In genomic region chr8:89785011-89785410, GRCm38 (mm10) we compare ENCODE assay signal across 8 mouse cellular contexts.
A peak's percentile ranks its signal among the peaks of the same experiment; 100 is the strongest.
DNase-seq lines count a peak whose midpoint lies in the region; ATAC-seq and TF ChIP-seq lines count a peak whose summit lies in the region.
"Had no signal": no experiment of that assay in that cellular context is flagged by ENCODE, and none has a peak within 500 bp of the region (broad histone marks: within the 10 kb centered on the region; RNA-seq: fewer than 3 reads in every experiment).

No protein-coding gene starts in this region.

- TF ChIP-seq EP300 in MEL (IDR thresholded peaks at IDR 0.05; ENCODE audit: low read depth in 1 of 2, low read length in 2 of 2) = no peak
- no peak for TF ChIP-seq EP300 in lung, postnatal 0 days (IDR thresholded peaks at IDR 0.05)

- no peaks in the 10 kb centered on the region for H3K4me1 ChIP-seq in MEL (ENCODE audit: control insufficient read depth in 1 of 2, insufficient read depth in 2 of 2, low read length in 2 of 2)
- no peaks in the 10 kb centered on the region for H3K4me1 ChIP-seq in embryonic facial prominence, embryonic 14.5 days (ENCODE audit: control insufficient read depth, insufficient read depth, low read length)
- no peaks in the 10 kb centered on the region for H3K4me1 ChIP-seq in lung, postnatal 0 days (ENCODE audit: insufficient read depth, low read depth, low read length)
- H3K4me1 ChIP-seq: liver, embryonic 15.5 days had no signal

- intact Hi-C loops in heart, postnatal 14 days (cut with DNase I) = loop anchor here (5.0 to 10.0 kb wide), 3 partner anchors 840 to 1028 kb away; no protein-coding TSS in a partner anchor

- H3K9ac ChIP-seq in MEL (ENCODE audit: control insufficient read depth, low read depth, low read length, poor library complexity, severe bottlenecking) = no peak overlapping the region
- H3K9ac ChIP-seq in embryonic facial prominence, embryonic 14.5 days (ENCODE audit: low read depth, low read length) = no peak overlapping the region
- no peak overlapping the region for H3K9ac ChIP-seq in lung, postnatal 0 days (replicated peaks; ENCODE audit: low read depth)
- H3K9ac ChIP-seq: liver, embryonic 15.5 days had no signal

- WGBS in embryonic facial prominence, embryonic 14.5 days = 16% methylated on average over 7 of the region's 7 CpGs
- 17% methylated on average over 7 of the region's 7 CpGs for WGBS in lung, postnatal 0 days

- peak; percentile 62; the same call in 1 of the 2 replicates for ATAC-seq in embryonic facial prominence, embryonic 14.5 days (ENCODE audit: low read depth)
- ATAC-seq in lung, postnatal 0 days = no peak; the same call in 1 of the 2 replicates

- no peak overlapping the region for H3K4me3 ChIP-seq in MEL (ENCODE audit: control insufficient read depth in 1 of 2, insufficient read depth in 1 of 2, low read depth in 2 of 2, low read length in 2 of 2)
- H3K4me3 ChIP-seq in embryonic facial prominence, embryonic 14.5 days (ENCODE audit: low read depth, low read length) = no peak overlapping the region
- no peak overlapping the region for H3K4me3 ChIP-seq in lung, postnatal 0 days (ENCODE audit: low read depth, low read length)
- H3K4me3 ChIP-seq: liver, embryonic 15.5 days had no signal

- no peak overlapping the region for H3K4me2 ChIP-seq in embryonic facial prominence, embryonic 14.5 days (ENCODE audit: low read depth, low read length)
- no peak overlapping the region for H3K4me2 ChIP-seq in lung, postnatal 0 days (replicated peaks; ENCODE audit: low read depth, low read length)
- H3K4me2 ChIP-seq: liver, embryonic 15.5 days had no signal

- TF ChIP-seq RAD21 in MEL (IDR thresholded peaks at IDR 0.05; ENCODE audit: low read depth, low read length) = peak; percentile 83

- no peak for TF ChIP-seq POLR2A in MEL (IDR thresholded peaks at IDR 0.05; ENCODE audit: control insufficient read depth in 1 of 2, insufficient read depth in 1 of 2, low read depth in 1 of 2, low read length in 2 of 2, poor library complexity in 1 of 2)

- H3K27ac ChIP-seq in MEL (ENCODE audit: control insufficient read depth, low read depth, low read length) = no peak overlapping the region
- H3K27ac ChIP-seq in embryonic facial prominence, embryonic 14.5 days (replicated peaks; ENCODE audit: low read depth, low read length) = no peak overlapping the region
- no peak overlapping the region for H3K27ac ChIP-seq in lung, postnatal 0 days (ENCODE audit: low read length)
- H3K27ac ChIP-seq: liver, embryonic 15.5 days had no signal

- DNase-seq in MEL (ENCODE audit: low read depth, low spot score) = peak; percentile 54
- peak; percentile 67 for DNase-seq in adrenal gland, postnatal 14 days
- peak; percentile 66 for DNase-seq in embryonic facial prominence, embryonic 14.5 days (ENCODE audit: low spot score)
- DNase-seq in heart, postnatal 14 days = peak; percentile 57 to 76
- DNase-seq in layer of hippocampus, adult 9-10 months (ENCODE audit: low spot score) = peak; percentile 88
- DNase-seq in lung, postnatal 0 days (ENCODE audit: low spot score) = peak; percentile 74
- peak; percentile 80 for DNase-seq in right cerebral cortex, postnatal 14 days

- peak; percentile 65 to 72 (median 68) for TF ChIP-seq CTCF in MEL (IDR thresholded peaks at IDR 0.05 in 2 of 3, conservative IDR thresholded peaks at IDR 0.05 in 1 of 3; ENCODE audit: control insufficient read depth in 1 of 3, insufficient read depth in 1 of 3, low read depth in 2 of 3, low read length in 3 of 3, poor library complexity in 1 of 3, severe bottlenecking in 1 of 3)
- peak; percentile 90 for TF ChIP-seq CTCF in lung, postnatal 0 days (IDR thresholded peaks at IDR 0.05)

- no peaks in the 10 kb centered on the region for H3K27me3 ChIP-seq in MEL (ENCODE audit: control insufficient read depth in 1 of 2, insufficient read depth in 2 of 2, low read length in 2 of 2)
- H3K27me3 ChIP-seq in embryonic facial prominence, embryonic 14.5 days (replicated peaks; ENCODE audit: control insufficient read depth, insufficient read depth, low read length) = peaks cover 16% of the 10 kb centered on the region
- H3K27me3 ChIP-seq in lung, postnatal 0 days (replicated peaks; ENCODE audit: insufficient read depth, low read length) = no peaks in the 10 kb centered on the region
- H3K27me3 ChIP-seq: liver, embryonic 15.5 days had no signal

- H3K36me3 ChIP-seq in MEL (ENCODE audit: control insufficient read depth in 1 of 2, insufficient read depth in 2 of 2, low read length in 2 of 2) = no peaks in the 10 kb centered on the region
- no peaks in the 10 kb centered on the region for H3K36me3 ChIP-seq in embryonic facial prominence, embryonic 14.5 days (ENCODE audit: control insufficient read depth, insufficient read depth, low read length)
- H3K36me3 ChIP-seq in lung, postnatal 0 days (ENCODE audit: insufficient read depth, low read length) = no peaks in the 10 kb centered on the region
- H3K36me3 ChIP-seq: liver, embryonic 15.5 days had no signal

- H3K9me3 ChIP-seq in MEL (replicated peaks; ENCODE audit: insufficient read depth, low read length) = no peaks in the 10 kb centered on the region
- no peaks in the 10 kb centered on the region for H3K9me3 ChIP-seq in embryonic facial prominence, embryonic 14.5 days (ENCODE audit: control insufficient read depth, low read length)
- no peaks in the 10 kb centered on the region for H3K9me3 ChIP-seq in lung, postnatal 0 days (ENCODE audit: low read length)
- H3K9me3 ChIP-seq: liver, embryonic 15.5 days had no signal

- H3K79me2 ChIP-seq in MEL (ENCODE audit: control insufficient read depth, insufficient read depth, low read length, poor library complexity) = no peaks in the 10 kb centered on the region

TF ChIP-seq in MEL, 35 proteins besides CTCF, POLR2A, EP300 and RAD21:
- TF ChIP-seq BHLHE40 (IDR thresholded peaks at IDR 0.05; ENCODE audit: borderline replicate concordance, low read depth, low read length) (no peak), SMC3 (IDR thresholded peaks at IDR 0.05; ENCODE audit: low read depth, low read length) (peak; percentile 61), ETS1 (IDR thresholded peaks at IDR 0.05; ENCODE audit: low read depth, low read length) (no peak), MAZ (IDR thresholded peaks at IDR 0.05; ENCODE audit: low read depth, low read length) (no peak), POLR2AphosphoS5 (IDR thresholded peaks at IDR 0.05; ENCODE audit: borderline replicate concordance, low read depth, low read length) (no peak), MYB (IDR thresholded peaks at IDR 0.05; ENCODE audit: low read depth, low read length) (no peak), MYC (IDR thresholded peaks at IDR 0.05; ENCODE audit: low read depth, low read length) (no peak), ZC3H11A (IDR thresholded peaks at IDR 0.05; ENCODE audit: low read depth, low read length) (peak; percentile 54), ZMIZ1 (IDR thresholded peaks at IDR 0.05; ENCODE audit: low read depth, low read length) (no peak), TBP (IDR thresholded peaks at IDR 0.05; ENCODE audit: low read depth, low read length) (no peak)
